Mouse (Mus musculus) heart, postnatal 0 days (tissue): Measurements from ENCODE around the gene Tpk1. TPM values are rescaled to one million over a fixed set of nuclear protein-coding genes. Genes with fewer than 3 reads are reported as not detected.

ENCODE experiments used
- ATAC-seq: fragments of 200-750 bp; cut with Nextera tagmentation; 2 replicates; pipeline ENCODE4 v1.8.0; 2017; ENCODE audit warnings: low read depth, moderate number of reproducible peaks, moderate library complexity; ENCODE audit not compliant: insufficient read depth
- DNase-seq: peaks from one replicate; pipeline ENCODE4 v3.0.0-alpha.2; 2016; ENCODE audit warnings: low spot score
- H3K27ac ChIP-seq: fragments of 300-500 bp; sonication (generic); 2 replicates; pipeline ENCODE4 v1.5.1; 2014; ENCODE audit warnings: low read depth, mild to moderate bottlenecking
- H3K27me3 ChIP-seq: fragments of 300-500 bp; sonication (generic); 2 replicates; pipeline ENCODE4 v1.6.1; 2014; ENCODE audit warnings: low read length, mixed read lengths; ENCODE audit not compliant: control insufficient read depth, insufficient read depth
- H3K36me3 ChIP-seq: fragments of 300-500 bp; sonication (generic); replicated peaks from 2 replicates; pipeline ENCODE4 v1.6.1; 2014; ENCODE audit warnings: low read length, mixed read lengths; ENCODE audit not compliant: control insufficient read depth, insufficient read depth
- H3K4me1 ChIP-seq: fragments of 300-500 bp; sonication (generic); 2 replicates; pipeline ENCODE4 v1.6.1; 2014; ENCODE audit warnings: antibody characterized with exemption; ENCODE audit not compliant: control insufficient read depth, insufficient read depth
- H3K4me2 ChIP-seq: fragments of 300-500 bp; sonication (generic); 2 replicates; pipeline ENCODE4 v1.6.1; 2014; ENCODE audit warnings: low read depth, mild to moderate bottlenecking, low read length, moderate library complexity
- H3K4me3 ChIP-seq: fragments of 300-500 bp; sonication (generic); 2 replicates; pipeline ENCODE4 v1.5.1; 2014; ENCODE audit warnings: low read depth, low read length
- H3K9ac ChIP-seq: fragments of 300-500 bp; sonication (generic); replicated peaks from 2 replicates; pipeline ENCODE4 v1.6.1; 2014; ENCODE audit warnings: low read depth, low read length, mixed read lengths
- H3K9me3 ChIP-seq: fragments of 300-500 bp; sonication (generic); replicated peaks from 2 replicates; pipeline ENCODE4 v1.6.1; 2016; ENCODE audit warnings: low read length; ENCODE audit not compliant: control insufficient read depth
- CTCF ChIP-seq: IDR thresholded peaks from 2 replicates; pipeline ENCODE4 v1.5.1; 2016; ENCODE audit warnings: antibody characterized with exemption, control low read depth, low read depth
- EP300 ChIP-seq: IDR thresholded peaks from 2 replicates; pipeline ENCODE4 v1.6.1; 2016; ENCODE audit warnings: antibody characterized with exemption, low read depth
- WGBS: fragments of 180-500 bp; shearing (Covaris S2); extraction: QIAGEN DNeasy Blood & Tissue Kit; methylation state at CpG from one replicate; pipeline ENCODE4 v1.1.7; 2014; 5-methylcytosine and 5-hydroxymethylcytosine counted together
- polyA plus RNA-seq: library from polyadenylated mRNA; unstranded; fragments of >200 nt; fragmentation: Nextera tagmentation; extraction: Ambion mirVana; gene quantifications from 2 replicates; pipeline ENCODE4 v1.2.1, GENCODE M21; 2015
- total RNA-seq: library from RNA; depleted of rRNA; stranded (reverse); fragments of >200 nt; gene quantifications from 2 replicates; pipeline ENCODE4 v1.2.3, GENCODE M21; 2014; ENCODE audit warnings: low replicate concordance

The Tpk1 gene
- total and polyA plus RNA-seq, 2 experiments from 2014 or later: 2.8 to 6.3 TPM

DNA sequence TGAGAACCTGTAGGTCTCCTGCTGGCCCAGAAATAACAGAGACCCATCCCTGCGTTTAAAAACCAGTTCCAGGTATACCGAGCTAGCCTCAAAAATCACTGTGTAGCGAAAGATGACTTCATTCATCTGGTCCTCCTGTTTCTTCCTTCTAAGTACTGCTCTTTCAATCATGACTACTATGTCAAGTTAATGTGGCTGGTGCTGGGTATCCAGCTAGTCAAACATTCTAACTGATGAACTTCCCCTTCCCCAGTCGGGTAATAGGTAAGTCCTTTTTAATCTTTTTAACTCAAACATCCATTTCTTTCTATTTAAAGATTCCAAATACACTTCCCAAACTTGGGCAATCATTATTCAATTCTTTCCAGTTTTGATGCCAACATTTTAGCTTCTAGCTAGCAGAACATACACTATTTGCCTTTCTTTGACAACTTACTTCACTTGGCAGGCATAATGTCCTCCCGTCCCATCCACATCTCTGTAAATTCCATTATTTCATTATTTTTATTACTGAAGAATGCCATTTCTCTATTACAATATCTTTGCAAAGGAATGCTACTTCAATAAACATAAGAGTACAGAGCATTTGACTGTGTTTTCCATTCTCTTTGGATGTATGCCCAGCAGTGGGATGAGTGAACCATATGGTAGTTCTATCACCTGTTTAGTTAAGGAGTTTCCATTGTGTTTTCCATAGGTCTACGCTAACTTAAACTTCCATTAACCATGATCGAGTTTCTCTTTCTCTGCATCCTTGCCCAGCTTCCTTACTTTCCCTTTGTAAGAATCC is 728 bp upstream of the Tpk1 start:
- Histone ChIP-seq H3K4me2 (peak overlapping the region; percentile 70), H3K4me1 (no peaks in the 10 kb centered on the region; the same call in 1 of the 2 replicates), H3K9ac (peak overlapping the region; percentile 76), H3K27me3 (no peaks in the 10 kb centered on the region), H3K27ac (no peak overlapping the region), H3K4me3 (peak overlapping the region; percentile 73), H3K36me3 (no peaks in the 10 kb centered on the region), H3K9me3 (no peaks in the 10 kb centered on the region)
- TF ChIP-seq CTCF: no peak
- no peak for TF ChIP-seq EP300
- DNase-seq (no peak), ATAC-seq (no peak)
- 75% methylated on average over 7 of the region's 7 CpGs for WGBS

GRCm38 (mm10) chr6:43661822-43662221 is 4.3 kb downstream of the Tpk1 start:
- H3K9me3 ChIP-seq: no peaks in the 10 kb centered on the region
- H3K4me3 ChIP-seq: no peak overlapping the region
- DNase-seq (no peak), ATAC-seq (no peak)
- H3K4me1 ChIP-seq: peaks cover 5% of the 10 kb centered on the region
- no peak overlapping the region for H3K27ac ChIP-seq
- no peak overlapping the region for H3K9ac ChIP-seq
- no peak overlapping the region for H3K4me2 ChIP-seq
- no peak for TF ChIP-seq CTCF
- no peak for TF ChIP-seq EP300
- no peaks in the 10 kb centered on the region for H3K36me3 ChIP-seq
- WGBS: 83% methylated on average over 2 of the region's 2 CpGs
- H3K27me3 ChIP-seq: no peaks in the 10 kb centered on the region

DNA sequence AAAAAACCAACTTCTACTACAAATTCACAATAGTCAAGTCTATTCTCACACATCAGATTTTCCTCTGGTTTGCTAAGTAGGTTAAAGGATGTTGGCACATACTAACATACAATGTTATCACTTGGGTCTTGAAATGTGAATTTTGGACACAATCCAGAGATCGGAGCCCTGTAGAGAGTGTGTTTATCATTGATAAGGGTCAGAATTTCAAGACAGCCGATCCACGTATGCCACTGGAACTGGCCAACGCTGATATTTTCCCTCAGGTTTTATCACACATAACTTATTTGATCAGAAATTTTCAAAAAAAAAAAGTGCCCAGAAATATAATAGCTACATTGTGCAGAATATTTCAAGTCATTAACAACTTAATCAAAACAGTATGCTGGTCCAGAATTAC is 7.8 kb downstream of the Tpk1 start:
- Histone ChIP-seq H3K36me3 (no peaks in the 10 kb centered on the region), H3K4me3 (no peak overlapping the region), H3K9ac (no peak overlapping the region), H3K4me1 (peaks cover 10% of the 10 kb centered on the region), H3K4me2 (no peak overlapping the region), H3K9me3 (no peaks in the 10 kb centered on the region), H3K27ac (no peak overlapping the region), H3K27me3 (no peaks in the 10 kb centered on the region)
- no peak for TF ChIP-seq CTCF
- TF ChIP-seq EP300: no peak
- no peak for ATAC-seq
- 25% methylated on average over 4 of the region's 4 CpGs for WGBS
- DNase-seq: no peak

GRCm38 (mm10) chr6:43657845-43658244 is 8.2 kb downstream of the Tpk1 start:
- Histone ChIP-seq H3K4me1 (peaks cover 10% of the 10 kb centered on the region), H3K9me3 (no peaks in the 10 kb centered on the region), H3K4me2 (no peak overlapping the region), H3K36me3 (no peaks in the 10 kb centered on the region), H3K27me3 (no peaks in the 10 kb centered on the region), H3K4me3 (no peak overlapping the region), H3K9ac (no peak overlapping the region), H3K27ac (no peak overlapping the region)
- TF ChIP-seq CTCF: no peak
- TF ChIP-seq EP300: no peak
- ATAC-seq (no peak), DNase-seq (no peak)
- 79% methylated on average over 3 of the region's 3 CpGs for WGBS

GRCm38 (mm10) chr6:43654876-43655456 is 11.1 kb downstream of the Tpk1 start:
- 54% methylated on average over 8 of the region's 8 CpGs for WGBS
- Histone ChIP-seq H3K36me3 (no peaks in the 10 kb centered on the region), H3K9ac (no peak overlapping the region), H3K4me2 (no peak overlapping the region), H3K27me3 (no peaks in the 10 kb centered on the region), H3K9me3 (no peaks in the 10 kb centered on the region), H3K4me3 (no peak overlapping the region), H3K4me1 (peaks cover 10% of the 10 kb centered on the region), H3K27ac (no peak overlapping the region)
- DNase-seq (no peak), ATAC-seq (no peak)
- TF ChIP-seq EP300 (no peak), CTCF (no peak)
